Mouse (Mus musculus) adrenal gland, postnatal 36 days (tissue): Measurements from ENCODE around the gene Hcrt. TPM values are rescaled to one million over a fixed set of nuclear protein-coding genes. Genes with fewer than 3 reads are reported as not detected.

Source experiments
- DNase-seq, 2 experiments: peaks; one replicate each; pipeline ENCODE4 v3.0.0; 2021; ENCODE audit warnings: mixed read lengths in 1 of 2
- long read RNA-seq, 2 experiments: library from polyadenylated mRNA; stranded (forward); transcript quantifications; one replicate each; pipeline ENCODE4 v2.0.0; 2021; ENCODE audit warnings: borderline sequencing depth in 2 of 2
- total RNA-seq, 2 experiments: library from RNA; stranded (reverse); gene quantifications; 2 replicates each; pipeline ENCODE4 v1.2.3; 2021

Hcrt gene
- total RNA-seq, result not detected
- long read RNA-seq, experiment 1, result 0 reads
- long read RNA-seq, experiment 2, result 0 reads

DNA sequence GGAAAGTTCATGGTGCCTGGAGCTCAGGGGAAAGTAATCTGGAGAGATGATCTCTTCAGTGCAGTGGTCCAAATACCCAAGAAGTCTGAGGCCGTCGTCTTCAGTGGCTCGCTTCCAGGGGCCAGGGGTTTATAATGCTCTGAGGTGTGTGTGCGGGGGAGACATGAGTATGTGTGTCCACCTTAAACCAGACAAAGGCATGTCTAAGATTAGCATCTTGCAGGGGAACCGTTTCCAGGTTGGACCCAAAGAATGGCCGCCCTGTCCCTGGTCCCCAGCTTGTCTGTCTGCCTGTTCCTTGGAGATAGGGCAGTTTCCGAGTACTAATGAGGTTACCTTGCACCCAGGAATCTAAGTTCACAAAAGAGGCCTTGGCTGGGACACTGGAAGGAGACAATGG is at the start of gene Hcrt:
Gene Hcrt, minus strand, starts transcription at position 101 of the 400 bp plus-strand sequence.
- DNase-seq, result no peak

DNA sequence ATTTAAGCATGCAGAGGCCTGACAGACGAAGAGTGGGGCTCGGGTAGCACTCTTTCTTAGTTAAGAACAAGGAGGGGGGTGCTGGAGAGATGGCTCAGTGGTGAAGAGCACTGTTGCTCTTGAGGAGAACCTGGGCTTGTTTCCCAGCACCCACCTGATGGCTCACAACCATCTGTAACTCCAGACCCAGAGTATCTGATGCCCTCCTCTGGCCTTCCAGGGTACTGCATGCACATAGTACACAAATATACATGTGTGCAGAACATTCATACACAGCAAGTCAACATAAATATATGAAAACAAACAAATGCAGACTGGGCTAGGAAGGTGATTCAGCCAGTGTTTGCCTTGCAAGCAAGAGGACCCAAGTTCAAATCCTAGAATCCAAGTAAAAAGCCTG is 48.4 kb upstream of the Hcrt start:
- no peak for DNase-seq

DNA sequence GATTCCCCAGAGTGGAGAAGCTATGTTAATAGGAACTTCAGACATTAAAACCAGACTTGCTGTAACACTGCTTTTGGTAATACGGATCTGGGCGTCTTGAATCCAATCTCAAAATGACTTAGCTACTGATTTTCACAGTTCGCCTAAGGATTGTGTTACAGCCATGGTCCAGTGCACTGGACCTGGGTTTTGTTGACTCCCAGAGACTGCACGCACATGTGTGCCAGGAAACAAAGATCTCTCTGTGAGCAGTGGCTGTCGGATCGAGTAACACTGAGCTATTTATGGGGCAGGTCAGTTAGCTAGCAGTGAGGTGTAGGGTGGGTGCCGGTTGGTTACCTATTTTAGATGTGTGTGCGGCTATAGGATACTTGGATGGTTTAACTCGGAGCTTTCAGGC is 47.8 kb upstream of the Hcrt start:
- DNase-seq, result no peak

DNA sequence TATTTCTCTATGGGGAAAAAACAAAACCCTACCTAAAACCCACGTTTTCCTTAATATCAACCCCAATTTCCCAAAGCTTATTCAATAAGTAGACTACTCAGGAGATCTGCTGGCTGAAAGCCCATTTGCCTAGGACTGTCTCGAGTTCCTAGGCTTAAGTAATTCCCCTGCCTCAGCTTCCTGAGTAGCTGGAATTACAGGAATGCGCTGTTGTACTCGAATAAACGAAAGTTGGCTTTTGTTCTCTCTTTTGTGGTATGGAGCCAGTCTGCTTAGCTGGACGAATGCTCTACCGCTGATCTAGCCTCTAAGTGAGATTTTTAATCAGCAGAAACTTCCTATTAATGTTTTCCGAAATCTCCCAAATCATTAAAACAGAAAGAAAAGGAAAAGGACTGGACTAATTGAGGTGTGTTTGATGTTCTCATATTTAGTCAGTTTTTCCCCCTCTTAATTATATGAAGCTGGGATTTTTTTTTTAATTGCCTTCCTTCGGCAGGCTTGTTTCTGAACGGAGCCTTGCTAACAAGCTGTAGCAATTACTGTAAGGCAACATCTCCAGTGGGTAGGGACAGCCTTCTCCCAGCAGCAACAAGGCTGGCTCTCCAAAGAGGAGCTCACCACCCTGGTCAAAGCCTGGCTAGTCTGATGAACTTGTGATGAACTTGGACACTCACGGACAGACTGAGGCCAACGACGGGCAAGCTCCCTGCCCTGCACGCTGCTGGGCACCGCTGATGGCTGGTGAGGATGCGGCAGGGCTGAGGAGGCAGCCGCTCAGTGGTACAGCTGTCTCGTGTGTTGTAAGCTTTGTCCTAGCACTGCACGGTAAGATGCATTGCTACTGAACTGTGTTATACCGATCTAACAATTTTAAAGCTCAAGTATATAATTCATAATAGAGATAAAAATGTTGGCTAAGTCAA is 43.9 kb upstream of the Hcrt start:
- DNase-seq, result no peak

DNA sequence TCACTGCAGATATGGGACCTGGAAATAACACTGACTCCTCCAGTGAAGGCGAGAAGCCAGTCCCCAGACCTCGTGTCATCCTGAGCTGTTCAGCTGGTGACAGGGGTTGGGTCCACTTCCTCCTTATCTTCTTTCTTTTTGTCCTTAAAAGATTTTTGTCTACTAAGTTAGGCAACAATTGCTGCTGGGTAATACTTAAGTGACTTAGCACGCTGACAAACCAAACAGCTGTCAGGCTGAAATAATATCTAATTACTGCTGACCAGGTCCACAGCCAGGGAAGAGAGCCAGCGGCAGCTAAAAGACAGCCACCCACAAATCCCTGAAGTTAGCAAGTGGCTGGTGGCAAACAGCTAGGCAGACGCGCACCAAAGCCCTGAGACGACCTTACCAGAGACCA is 42.8 kb upstream of the Hcrt start:
- no peak for DNase-seq

DNA sequence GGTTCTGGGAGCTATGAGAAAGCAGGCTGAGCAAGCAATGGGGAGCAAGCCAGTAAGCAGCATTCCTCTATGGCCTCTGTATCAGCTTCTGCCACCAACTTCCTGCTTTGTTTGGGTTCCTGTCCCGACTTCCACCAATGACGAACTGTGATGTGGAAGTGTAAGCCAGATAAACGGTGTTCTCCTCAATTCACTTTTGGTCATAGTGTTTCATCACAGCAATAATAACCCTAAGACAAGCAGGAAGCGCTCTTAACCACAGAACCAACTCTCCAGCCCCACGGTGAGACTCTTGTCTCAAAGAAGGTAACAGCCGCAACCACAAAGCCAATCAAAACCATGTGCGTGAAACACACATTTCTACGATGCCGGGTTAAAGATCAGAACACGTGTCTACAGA is 41.7 kb upstream of the Hcrt start:
- DNase-seq, result no peak

DNA sequence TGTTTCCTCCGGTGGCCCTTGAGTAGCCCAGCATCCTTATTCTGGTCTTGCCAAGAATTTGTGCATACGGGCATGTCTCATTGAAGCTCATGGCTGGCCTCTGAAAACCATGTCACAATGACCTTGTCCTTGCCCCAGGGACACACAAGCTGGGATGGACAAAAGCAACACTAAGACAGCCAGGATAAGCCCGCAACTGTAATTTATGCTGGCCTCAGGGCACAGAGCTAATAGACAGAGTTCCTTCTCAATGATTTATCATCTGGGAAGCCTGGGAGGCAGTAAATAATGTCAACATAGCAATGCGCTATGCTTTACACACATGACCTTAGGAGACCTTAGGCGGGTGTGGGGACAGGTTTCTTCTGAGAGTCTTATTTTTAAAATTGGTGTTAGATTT is 36.7 kb upstream of the Hcrt start:
- DNase-seq, result peak; percentile 67 to 77

DNA sequence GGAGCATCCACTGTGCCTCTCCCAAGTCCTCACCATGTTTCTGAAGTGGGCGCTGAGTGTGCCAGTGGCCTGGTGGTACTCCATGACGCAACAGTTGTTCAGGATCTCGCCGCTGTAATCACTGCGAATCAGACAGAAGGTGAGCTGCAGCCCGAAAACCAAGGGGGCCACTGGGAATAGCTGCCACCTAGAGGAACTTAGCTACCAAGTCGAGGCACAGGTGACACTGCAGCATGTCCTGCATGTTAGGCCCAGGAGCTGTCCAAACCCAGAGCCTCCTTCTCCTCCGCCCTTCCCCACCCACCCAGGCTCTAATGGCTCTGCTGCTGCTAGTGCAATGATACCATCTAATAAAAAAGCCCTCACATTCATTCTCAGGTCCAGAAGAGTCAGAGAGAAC is 33.9 kb upstream of the Hcrt start:
- no peak for DNase-seq

DNA sequence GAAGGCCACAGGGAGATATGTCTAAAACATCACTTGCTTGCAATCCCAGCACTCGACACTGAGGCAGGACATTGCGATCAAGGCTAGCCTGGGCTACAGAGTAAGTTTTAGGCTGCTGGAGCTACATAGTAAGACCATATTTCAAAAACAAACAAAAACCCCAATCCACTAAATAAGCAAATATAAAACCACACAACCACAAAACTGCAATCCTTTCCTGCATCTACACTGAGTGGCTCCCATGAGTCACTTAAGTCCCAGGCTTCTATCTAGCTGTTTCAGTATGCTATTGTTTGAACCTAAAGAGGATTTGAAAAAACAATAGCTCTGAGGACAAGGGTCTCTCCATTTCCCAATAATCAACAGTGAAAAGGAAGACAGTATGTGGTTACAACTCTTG is 32.7 kb upstream of the Hcrt start:
- no peak for DNase-seq

DNA sequence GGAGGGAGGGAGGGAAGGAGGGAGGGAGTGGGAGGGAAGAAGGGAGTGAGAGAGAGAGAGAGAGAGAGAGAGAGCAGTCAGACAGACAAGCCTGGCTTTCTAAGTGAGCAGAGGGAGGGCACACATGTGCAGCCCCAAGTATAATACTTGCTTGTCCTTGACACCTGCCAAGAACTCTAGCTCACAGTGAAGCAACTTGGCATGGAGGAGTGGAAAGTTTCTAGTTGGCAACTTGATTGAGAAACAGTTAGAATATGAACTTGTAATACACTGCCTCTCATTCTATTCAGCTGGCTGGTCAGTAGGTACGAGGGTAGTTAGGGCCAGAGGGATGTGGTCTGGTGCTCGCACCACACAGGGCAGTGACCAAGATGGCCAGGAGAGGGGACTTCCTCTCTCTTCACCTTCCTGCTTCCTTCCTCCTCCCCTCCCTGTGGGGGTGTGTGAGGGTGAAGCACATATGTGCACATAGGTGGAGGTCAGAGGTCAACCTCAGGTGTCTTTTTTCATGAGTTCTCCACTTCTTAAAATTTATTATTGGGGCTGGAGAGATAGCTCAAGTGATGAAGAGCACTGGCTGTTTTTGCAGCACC is 28.8 kb upstream of the Hcrt start:
- DNase-seq, result peak; percentile 68 to 69

DNA sequence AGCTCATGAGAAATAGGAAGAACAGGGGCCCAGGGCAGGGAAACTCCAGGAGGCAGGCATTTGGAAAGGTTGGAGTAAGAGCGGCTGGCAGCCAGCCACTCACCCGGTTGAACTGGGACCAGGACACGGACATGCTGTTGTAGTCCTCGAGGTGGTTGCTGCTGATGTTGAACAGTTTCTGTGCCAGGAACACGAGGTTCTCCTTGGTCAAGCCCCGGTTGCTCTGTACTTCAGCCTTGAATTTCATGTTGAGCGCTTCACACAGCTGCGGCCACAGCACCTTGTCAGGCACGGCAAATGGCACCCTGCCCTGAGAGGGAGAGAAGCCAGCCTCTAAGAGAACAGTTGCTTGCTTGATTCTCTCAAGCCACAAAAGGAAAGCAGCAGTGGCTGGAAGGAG is 27.9 kb upstream of the Hcrt start:
- DNase-seq, result peak; percentile 75 to 79

DNA sequence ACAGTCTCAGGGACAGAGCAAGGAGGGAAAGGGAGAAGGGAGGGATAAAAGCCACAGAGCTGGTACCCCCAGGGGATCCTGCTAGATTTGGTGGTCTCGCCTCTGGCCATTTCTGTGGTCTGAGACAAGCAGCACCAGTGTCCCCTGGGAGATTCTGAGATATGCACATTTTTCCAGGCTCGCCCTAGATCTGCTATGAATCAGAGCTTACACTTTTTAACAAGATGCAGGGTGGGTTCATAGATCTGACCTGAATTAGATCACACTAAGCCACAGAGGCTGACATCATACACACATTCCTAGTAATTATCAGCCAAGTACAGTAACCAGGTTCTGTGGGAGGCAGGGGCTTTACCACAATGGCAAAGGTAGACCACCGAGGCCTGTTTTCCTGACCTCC is 27.0 kb upstream of the Hcrt start:
- no peak for DNase-seq

DNA sequence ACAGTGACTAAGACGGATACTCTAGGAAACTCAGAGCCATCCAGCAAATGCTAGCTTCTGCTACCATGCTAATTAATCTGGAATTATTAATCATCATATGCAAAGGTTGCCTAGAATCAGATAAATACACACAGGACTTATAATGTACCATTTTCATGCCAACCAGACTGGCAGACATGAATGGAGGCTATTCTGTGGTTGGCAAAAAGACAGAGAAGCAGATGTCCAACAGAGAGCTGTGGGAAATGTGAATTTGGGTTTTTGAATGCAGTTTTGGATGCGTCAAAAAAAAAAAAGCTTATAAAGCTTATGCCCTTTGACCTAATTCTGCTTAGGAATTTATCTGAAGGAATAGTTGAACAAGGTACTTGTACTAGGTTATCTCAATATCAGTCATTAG is 23.0 kb upstream of the Hcrt start:
- DNase-seq, result no peak

DNA sequence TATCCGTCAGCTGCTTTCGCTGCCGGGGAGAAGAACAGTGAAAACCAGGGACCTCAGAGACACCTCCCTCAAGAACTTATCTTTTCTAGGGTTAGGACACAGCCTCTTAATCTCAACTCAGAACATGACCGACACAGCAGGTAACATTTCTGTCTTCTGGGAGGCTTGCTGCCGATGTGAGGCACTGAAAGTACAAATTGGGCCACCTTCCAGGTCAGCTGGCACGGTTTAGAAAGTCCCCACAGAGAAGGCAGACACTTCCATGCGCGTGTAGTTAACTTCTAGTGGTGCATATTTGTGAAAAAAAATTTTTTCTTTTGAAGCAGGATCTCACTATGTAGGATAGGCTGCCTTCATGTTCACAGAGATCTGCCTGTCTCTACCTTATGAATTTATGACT is 21.6 kb upstream of the Hcrt start:
- no peak for DNase-seq

DNA sequence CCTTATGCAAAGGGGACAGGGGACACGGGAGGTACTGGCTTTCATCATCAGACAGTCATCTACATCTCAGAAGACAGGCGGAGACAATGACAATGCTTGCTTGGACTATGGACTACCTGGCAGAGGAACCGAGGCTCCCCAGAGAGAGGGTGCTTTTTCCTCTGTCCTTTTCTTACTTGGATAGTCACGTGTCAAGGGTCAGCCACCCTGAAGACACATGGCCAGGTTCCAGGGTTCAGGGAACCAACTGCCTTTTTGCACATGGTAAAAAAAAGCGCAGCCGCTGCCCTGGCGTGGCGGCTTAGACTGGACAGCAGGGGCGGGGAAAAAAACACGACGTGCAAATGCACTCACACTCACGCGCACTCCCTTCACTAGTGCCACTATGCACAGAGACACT is 19.8 kb upstream of the Hcrt start:
- DNase-seq, result no peak

DNA sequence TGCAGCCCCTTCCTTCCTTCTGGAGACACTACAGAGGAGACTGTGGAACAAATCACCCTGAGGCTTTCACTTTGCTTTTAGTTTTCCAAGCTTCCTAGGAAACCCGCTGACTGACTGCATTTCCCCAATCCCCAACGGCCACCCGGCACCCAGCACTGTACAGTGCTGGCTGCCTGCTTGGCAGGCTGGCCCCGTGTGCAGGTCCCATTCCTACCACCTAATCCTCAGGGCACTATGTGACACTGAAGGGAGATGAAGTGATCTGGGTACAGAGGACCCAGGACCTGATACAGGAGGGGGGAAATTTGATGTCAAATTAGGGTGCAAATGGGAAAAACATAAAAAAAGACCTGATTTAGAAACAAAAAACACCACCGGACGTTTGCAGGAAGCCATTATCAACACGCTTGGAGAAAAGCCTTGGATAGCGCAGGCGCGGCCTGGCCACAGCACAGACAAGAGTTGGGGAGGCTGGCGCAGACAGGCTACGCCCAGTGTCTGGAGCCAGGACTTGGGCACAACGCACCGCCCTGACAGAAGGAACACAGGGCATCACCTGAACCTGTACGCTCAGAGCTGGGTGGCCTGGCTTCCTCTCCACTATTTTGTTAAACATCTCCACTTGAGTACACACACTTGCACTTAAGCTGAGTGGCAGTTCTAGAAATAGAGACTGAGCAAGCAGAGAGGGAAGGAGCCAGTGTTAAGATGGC is 19.2 kb upstream of the Hcrt start:
- no peak for DNase-seq

DNA sequence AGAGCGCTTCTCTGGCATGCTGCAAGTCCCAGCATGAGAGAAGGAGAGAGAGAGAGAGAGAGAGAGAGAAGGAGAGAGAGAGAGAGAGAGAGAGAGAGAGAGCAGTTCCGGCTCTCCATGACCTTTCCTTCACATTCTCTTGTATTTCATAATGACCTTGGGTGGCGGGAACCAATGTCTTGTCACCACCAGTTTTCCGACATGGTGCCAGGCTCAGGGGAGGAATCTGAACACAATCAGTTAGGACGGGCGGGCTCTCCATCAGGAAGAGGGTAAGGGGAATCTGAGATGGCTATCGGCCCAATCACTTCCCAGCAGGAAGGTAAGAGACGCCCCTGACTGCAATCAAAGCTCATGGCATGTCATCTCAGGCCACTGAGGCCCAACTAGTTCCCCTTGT is 17.5 kb upstream of the Hcrt start:
- peak; percentile 50 to 67 for DNase-seq

DNA sequence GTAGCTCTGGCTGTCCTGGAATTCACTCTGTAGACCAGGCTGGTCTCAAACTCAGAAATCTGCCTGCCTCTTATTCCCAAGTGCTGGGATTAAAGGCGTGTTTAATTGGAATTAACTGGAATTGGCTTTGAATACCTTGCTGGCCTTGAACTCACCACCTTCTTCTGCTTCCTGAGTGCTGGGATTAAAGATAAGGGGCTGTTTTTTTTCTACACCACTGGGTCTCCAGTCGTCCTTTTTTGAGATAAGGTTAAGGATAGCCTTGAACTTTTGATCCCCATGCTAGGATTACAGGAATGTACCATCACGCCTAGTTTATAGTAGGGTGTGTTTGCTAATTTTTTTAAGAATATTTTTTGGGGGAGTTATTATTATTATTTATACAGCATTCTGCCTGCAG is 15.3 kb upstream of the Hcrt start:
- no peak for DNase-seq

DNA sequence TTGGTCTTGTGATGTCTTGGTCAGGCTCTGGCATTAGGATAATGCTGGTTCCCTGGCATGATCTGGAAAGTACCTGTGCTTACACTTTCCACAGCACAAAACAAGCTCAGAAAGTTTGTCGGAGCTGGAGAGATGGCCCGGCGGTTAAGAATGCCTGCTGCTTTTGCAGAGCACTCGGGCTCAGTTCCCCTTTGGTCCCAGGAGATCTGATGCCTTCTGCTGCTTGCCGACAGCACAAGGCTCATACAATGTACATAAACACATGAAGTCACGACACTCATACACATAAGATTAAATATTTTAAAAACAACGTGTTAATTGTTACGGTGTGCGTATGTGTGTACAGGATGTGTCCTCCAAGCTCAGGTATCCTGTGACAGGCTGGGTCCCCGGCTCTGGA is 13.2 kb upstream of the Hcrt start:
- no peak for DNase-seq

DNA sequence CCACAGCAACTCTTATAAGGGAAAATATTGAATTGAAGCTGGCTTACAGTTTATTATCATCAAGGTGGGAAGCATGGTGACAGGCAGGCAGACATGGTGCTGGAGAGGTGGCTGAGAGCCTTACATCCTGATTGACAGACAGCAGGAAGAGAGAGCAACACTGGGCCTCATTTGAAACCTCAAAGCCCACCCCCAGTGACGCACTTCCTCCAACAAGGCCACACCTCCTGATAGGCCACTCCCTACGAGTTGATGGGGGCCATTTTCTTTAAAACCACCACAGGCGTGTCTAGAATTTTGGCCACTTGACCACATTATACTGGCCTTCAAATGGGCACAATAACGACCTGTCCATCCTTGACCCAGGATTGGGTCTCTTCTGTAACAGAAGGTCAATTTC is 11.5 kb upstream of the Hcrt start:
- DNase-seq, result no peak

DNA sequence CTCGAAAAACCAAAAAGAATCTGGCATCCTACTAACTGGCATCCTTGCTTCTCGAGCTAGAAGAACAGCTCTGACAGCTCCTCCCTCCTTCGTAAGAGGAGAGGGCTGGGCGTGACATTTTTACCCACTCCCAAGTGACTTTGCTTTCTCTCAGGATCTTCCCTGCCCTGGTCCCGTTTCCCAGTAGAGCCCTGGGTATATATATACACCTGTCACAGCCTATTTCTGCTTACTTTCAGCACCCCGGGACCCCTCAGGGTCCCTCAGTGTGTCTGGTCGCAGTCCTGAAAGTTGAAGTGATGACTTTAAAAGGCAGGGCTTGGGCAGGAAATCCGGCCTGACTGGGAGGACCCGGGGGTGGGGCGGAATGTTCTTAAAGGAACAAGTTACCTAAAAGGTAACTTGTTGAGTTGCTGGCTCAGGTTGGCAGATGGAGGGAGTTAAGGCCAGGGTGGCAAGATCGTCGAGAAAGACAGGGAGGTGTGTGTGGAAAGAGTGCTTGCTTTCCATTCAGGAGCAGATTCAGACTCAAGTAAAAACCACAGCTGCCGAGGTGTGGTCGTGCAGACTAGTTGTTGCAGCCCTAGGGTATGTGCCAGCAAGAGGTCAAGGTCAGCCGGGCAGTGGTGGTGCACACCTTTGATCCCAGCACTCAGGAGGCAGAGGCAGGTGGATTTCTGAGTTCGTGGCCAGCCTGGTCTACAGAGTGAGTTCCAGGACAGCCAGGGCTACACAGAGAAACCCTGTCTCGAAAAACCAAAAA is 8.1 kb upstream of the Hcrt start, which contains the start of gene Ghdc:
Gene Ghdc, minus strand, starts transcription at position 312 of the 763 bp plus-strand sequence.
- DNase-seq, result peak; percentile 91 to 95

DNA sequence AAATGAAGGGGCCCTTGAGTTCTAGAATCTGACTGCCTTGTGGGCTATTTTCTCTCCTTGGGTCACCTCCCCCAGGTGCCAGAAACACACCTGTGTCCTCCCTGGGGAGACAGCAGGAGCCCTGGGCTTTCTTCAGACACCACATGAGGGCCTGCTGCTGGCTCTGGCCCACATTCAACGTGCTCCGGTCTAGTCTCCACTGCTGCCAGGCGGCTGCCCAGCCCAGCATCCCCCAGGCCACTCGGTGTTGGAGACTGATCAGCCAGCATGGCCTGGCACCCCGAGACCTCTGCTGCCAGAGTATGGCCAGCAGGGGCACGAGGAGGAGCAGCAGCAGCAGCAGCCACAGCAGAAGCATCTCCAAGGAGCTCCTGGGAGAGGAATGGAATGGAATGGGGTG is 7.2 kb upstream of the Hcrt start:
- DNase-seq, result no peak
